Mouse (Mus musculus) thymus, adult 2 months (tissue): ENCODE results near the gene Lsm2. TPM values are rescaled to one million over a fixed set of nuclear protein-coding genes. Genes with fewer than 3 reads are reported as not detected.
"Not testable (repeated sequence)": the region's sequence is repeated elsewhere in the genome, so short reads cannot be mapped to it uniquely, and the experiment has no call there.

Experiments
- DNase-seq: peaks from one replicate; pipeline ENCODE4 v3.0.0; 2021
- H3K27ac ChIP-seq: fragments of 200-500 bp; 2 replicates; pipeline ENCODE4 v1.5.1; 2012; ENCODE audit warnings: low read length, control low read depth; ENCODE audit not compliant: control insufficient read depth, insufficient read depth
- H3K27me3 ChIP-seq: fragments of 200-500 bp; 2 replicates; pipeline ENCODE4 v1.6.1; 2012; ENCODE audit warnings: mild to moderate bottlenecking, low read length, moderate library complexity, mixed read lengths; ENCODE audit not compliant: control insufficient read depth, insufficient read depth
- H3K36me3 ChIP-seq: fragments of 200-500 bp; 2 replicates; pipeline ENCODE4 v1.6.1; 2012; ENCODE audit warnings: mild to moderate bottlenecking, low read length, moderate library complexity; ENCODE audit not compliant: control insufficient read depth, insufficient read depth
- H3K4me1 ChIP-seq: fragments of 200-500 bp; replicated peaks from 2 replicates; pipeline ENCODE4 v1.6.1; 2012; ENCODE audit warnings: low read length; ENCODE audit not compliant: control insufficient read depth, insufficient read depth
- H3K4me3 ChIP-seq: fragments of 200-500 bp; 2 replicates; pipeline ENCODE4 v1.5.1; 2012; ENCODE audit warnings: mild to moderate bottlenecking, low read length, control low read depth, moderate library complexity; ENCODE audit not compliant: control insufficient read depth, insufficient read depth
- CTCF ChIP-seq: fragments of 200-500 bp; IDR thresholded peaks from 2 replicates; pipeline ENCODE4 v1.5.1; 2012; ENCODE audit warnings: mild to moderate bottlenecking, control low read depth, low read length, moderate library complexity, borderline replicate concordance; ENCODE audit not compliant: control insufficient read depth, poor library complexity, insufficient read depth; ENCODE audit errors: extremely low read depth
- POLR2A ChIP-seq: fragments of 200-500 bp; IDR thresholded peaks from 2 replicates; pipeline ENCODE4 v1.6.1; 2012; ENCODE audit warnings: mild to moderate bottlenecking, low read length, control low read depth, moderate library complexity; ENCODE audit not compliant: control insufficient read depth, poor library complexity, insufficient read depth; ENCODE audit errors: extremely low read depth
- WGBS: fragments of 180-500 bp; shearing (Covaris S2); methylation state at CpG from one replicate; pipeline ENCODE4 v1.1.7; 2018; 5-methylcytosine and 5-hydroxymethylcytosine counted together
- polyA plus RNA-seq: library from polyadenylated mRNA; depleted of rRNA; stranded (reverse); fragments of >200 nt; gene quantifications from 2 replicates; pipeline ENCODE4 v1.2.3, GENCODE M21; 2012; rRNA removed

Gene Lsm2
- polyA plus RNA-seq, 1 experiment, result 207 TPM

DNA sequence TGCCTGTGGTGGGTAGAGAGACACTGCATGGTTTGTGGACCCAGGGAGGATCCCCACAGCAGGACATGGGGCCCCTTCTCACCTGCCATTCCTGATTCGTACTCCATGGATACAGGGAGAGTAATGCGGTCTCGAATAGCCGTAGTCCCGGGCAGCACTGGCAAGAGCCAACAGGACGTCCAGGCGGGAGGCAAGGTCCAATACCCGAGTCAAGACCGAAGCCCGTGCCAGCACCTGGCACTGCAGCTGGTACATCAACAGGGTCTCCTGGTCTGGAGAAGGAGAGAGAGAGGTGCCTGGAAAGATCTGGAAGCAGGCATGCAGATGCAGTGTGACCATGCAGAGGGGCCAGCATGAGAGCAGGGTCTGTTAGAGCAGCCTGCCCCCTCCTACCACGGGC lies 49.6 kb downstream of the Lsm2 start:
- no peaks in the 10 kb centered on the region for H3K36me3 ChIP-seq
- no peaks in the 10 kb centered on the region for H3K27me3 ChIP-seq
- peaks cover 38% of the 10 kb centered on the region for H3K4me1 ChIP-seq
- no peak overlapping the region for H3K4me3 ChIP-seq
- 95% methylated on average over 11 of the region's 11 CpGs for WGBS
- no peak for DNase-seq
- TF ChIP-seq POLR2A (no peak), CTCF (no peak)
- no peak overlapping the region for H3K27ac ChIP-seq

DNA sequence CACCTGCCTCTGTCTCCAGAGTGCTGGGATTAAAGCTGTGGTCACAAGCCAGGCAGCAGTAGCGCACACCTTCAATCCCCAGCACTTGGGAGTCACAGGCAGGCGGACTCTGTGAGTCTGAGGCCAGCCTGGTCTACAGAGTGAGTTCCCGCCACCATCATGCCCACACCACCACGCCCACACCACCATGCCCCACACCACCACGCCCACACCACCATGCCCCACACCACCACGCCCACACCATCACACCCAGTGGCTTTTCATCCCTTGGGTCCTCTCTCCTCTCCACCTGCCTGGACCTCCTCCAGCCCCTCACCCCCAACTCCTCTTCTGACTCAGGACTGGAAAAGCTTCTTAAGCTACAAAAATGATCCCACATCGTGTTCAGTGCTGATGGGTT lies 50.2 kb downstream of the Lsm2 start:
- Histone ChIP-seq H3K36me3 (no peaks in the 10 kb centered on the region), H3K27ac (no peak overlapping the region), H3K4me3 (no peak overlapping the region), H3K4me1 (peaks cover 35% of the 10 kb centered on the region), H3K27me3 (no peaks in the 10 kb centered on the region)
- no peak for DNase-seq
- TF ChIP-seq CTCF (no peak), POLR2A (no peak)
- 85% methylated on average over 7 of the region's 7 CpGs for WGBS

GRCm38 (mm10) chr17:35032323-35032870 lies 50.7 kb downstream of the Lsm2 start:
- no peaks in the 10 kb centered on the region for H3K27me3 ChIP-seq
- WGBS, result 80% methylated on average over 8 of the region's 8 CpGs
- peaks cover 32% of the 10 kb centered on the region for H3K4me1 ChIP-seq
- no peaks in the 10 kb centered on the region for H3K36me3 ChIP-seq
- no peak overlapping the region for H3K4me3 ChIP-seq
- TF ChIP-seq POLR2A (no peak), CTCF (no peak)
- DNase-seq, result no peak
- no peak overlapping the region for H3K27ac ChIP-seq

DNA sequence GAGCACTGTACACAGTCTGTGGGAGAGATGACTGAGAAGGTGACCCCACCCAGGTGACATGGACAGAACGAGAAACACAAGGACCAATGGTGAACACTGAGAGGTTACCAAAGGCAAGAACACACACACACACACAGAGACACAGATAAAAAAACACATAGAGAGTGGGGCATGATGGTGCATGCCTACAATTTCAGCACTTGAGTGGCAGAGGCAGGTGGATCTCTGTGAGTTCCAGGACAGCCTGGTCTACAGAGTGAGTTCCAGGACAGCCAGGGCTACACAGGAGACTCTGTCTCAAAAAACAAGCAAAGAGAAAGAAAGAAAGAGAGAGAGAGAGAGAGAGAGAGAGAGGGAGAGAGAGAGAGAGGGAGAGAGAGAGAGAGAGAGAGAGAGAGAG lies 52.0 kb downstream of the Lsm2 start:
- 79% methylated on average over 1 of the region's 1 CpGs for WGBS
- not testable (repeated sequence) for H3K36me3 ChIP-seq, H3K27me3 ChIP-seq, H3K4me3 ChIP-seq, H3K27ac ChIP-seq, DNase-seq
- peaks cover 22% of the 10 kb centered on the region for H3K4me1 ChIP-seq

GRCm38 (mm10) chr17:35034896-35035295 lies 53.2 kb downstream of the Lsm2 start:
- DNase-seq, result no peak
- H3K27ac ChIP-seq, result no peak overlapping the region
- H3K27me3 ChIP-seq, result no peaks in the 10 kb centered on the region
- no peak for TF ChIP-seq CTCF
- H3K36me3 ChIP-seq, result no peaks in the 10 kb centered on the region
- 69% methylated on average over 6 of the region's 6 CpGs for WGBS
- H3K4me3 ChIP-seq, result no peak overlapping the region
- H3K4me1 ChIP-seq, result peaks cover 10% of the 10 kb centered on the region

Other genes with a start within 250 kb of the Lsm2 start
- gene C4b, start 238.0 kb upstream of the Lsm2 start, polyA plus RNA-seq, result 11.8 and 15.2 TPM in 2 replicates
- 0.09 and 0.16 TPM in 2 replicates for gene Cyp21a1, start 177.3 kb upstream of the Lsm2 start, polyA plus RNA-seq
- gene Stk19, start 144.9 kb upstream of the Lsm2 start, polyA plus RNA-seq, result 62.2 and 80.8 TPM in 2 replicates
- gene Dxo, start 144.8 kb upstream of the Lsm2 start, polyA plus RNA-seq, result 95.7 and 115 TPM in 2 replicates
- gene Skiv2l, start 131.7 kb upstream of the Lsm2 start, polyA plus RNA-seq, result 209 TPM in 2 replicates
- 26.1 and 33.4 TPM in 2 replicates for gene Nelfe, start 131.5 kb upstream of the Lsm2 start, polyA plus RNA-seq
- 12.3 and 14.9 TPM in 2 replicates for gene Cfb, start 119.3 kb upstream of the Lsm2 start, polyA plus RNA-seq
- gene Zbtb12, start 102.4 kb upstream of the Lsm2 start, polyA plus RNA-seq, result 15.0 and 16.3 TPM in 2 replicates
- 0.03 TPM in 1 of 2 replicates, not detected in the other for gene Gm20547, start 99.8 kb upstream of the Lsm2 start, polyA plus RNA-seq
- gene C2, start 83.6 kb upstream of the Lsm2 start, polyA plus RNA-seq, result 12.9 and 18.4 TPM in 2 replicates
- gene Ehmt2, start 83.4 kb upstream of the Lsm2 start, polyA plus RNA-seq, result 372 and 380 TPM in 2 replicates
- 0.33 and 0.59 TPM in 2 replicates for gene Slc44a4, start 67.4 kb upstream of the Lsm2 start, polyA plus RNA-seq
- gene Neu1, start 50.6 kb upstream of the Lsm2 start, polyA plus RNA-seq, result 66.9 and 82.3 TPM in 2 replicates
- 22.7 and 26.5 TPM in 2 replicates for gene Hspa1b, start 22.6 kb upstream of the Lsm2 start, polyA plus RNA-seq
- not detected in 2 replicates for gene Gm20481, start 11.9 kb upstream of the Lsm2 start, polyA plus RNA-seq
- gene Hspa1a, start 9.7 kb upstream of the Lsm2 start, polyA plus RNA-seq, result 10.0 and 12.2 TPM in 2 replicates
- 0.06 and 0.28 TPM in 2 replicates for gene Hspa1l, start 9.2 kb upstream of the Lsm2 start, polyA plus RNA-seq
- 404 and 545 TPM in 2 replicates for gene Vars, start 19.1 kb downstream of the Lsm2 start, polyA plus RNA-seq
- 1.1 and 1.5 TPM in 2 replicates for gene Vwa7, start 34.7 kb downstream of the Lsm2 start, polyA plus RNA-seq
- 12.3 and 18.3 TPM in 2 replicates for gene Sapcd1, start 46.2 kb downstream of the Lsm2 start, polyA plus RNA-seq
- 15.5 and 20.0 TPM in 2 replicates for gene Msh5, start 64.9 kb downstream of the Lsm2 start, polyA plus RNA-seq
- 316 and 321 TPM in 2 replicates for gene Clic1, start 68.1 kb downstream of the Lsm2 start, polyA plus RNA-seq
- gene Ddah2, start 77.2 kb downstream of the Lsm2 start, polyA plus RNA-seq, result 54.0 and 55.3 TPM in 2 replicates
- 3.6 and 5.0 TPM in 2 replicates for gene Ly6g6c, start 83.5 kb downstream of the Lsm2 start, polyA plus RNA-seq
- 0.18 and 0.20 TPM in 2 replicates for gene Mpig6b, start 84.3 kb downstream of the Lsm2 start, polyA plus RNA-seq
- 2.3 and 3.4 TPM in 2 replicates for gene Ly6g6e, start 95.0 kb downstream of the Lsm2 start, polyA plus RNA-seq
- gene Ly6g6d, start 96.2 kb downstream of the Lsm2 start, polyA plus RNA-seq, result 0.59 and 1.5 TPM in 2 replicates
- gene Ly6g6f, start 103.7 kb downstream of the Lsm2 start, polyA plus RNA-seq, result 0.66 and 1.3 TPM in 2 replicates
- 191 and 202 TPM in 2 replicates for gene Abhd16a, start 107.4 kb downstream of the Lsm2 start, polyA plus RNA-seq
- 0.27 TPM in 1 of 2 replicates, not detected in the other for gene Ly6g5c, start 126.4 kb downstream of the Lsm2 start, polyA plus RNA-seq
- gene Ly6g5b, start 133.6 kb downstream of the Lsm2 start, polyA plus RNA-seq, result 5.9 and 8.3 TPM in 2 replicates
- 35.2 and 37.8 TPM in 2 replicates for gene Gpank1, start 139.6 kb downstream of the Lsm2 start, polyA plus RNA-seq
- 500 and 515 TPM in 2 replicates for gene Csnk2b, start 140.2 kb downstream of the Lsm2 start, polyA plus RNA-seq
- 12.9 and 16.0 TPM in 2 replicates for gene D17H6S53E, start 144.5 kb downstream of the Lsm2 start, polyA plus RNA-seq
- 0.55 and 0.85 TPM in 2 replicates for gene Apom, start 150.2 kb downstream of the Lsm2 start, polyA plus RNA-seq
- 411 TPM in 2 replicates for gene Bag6, start 153.3 kb downstream of the Lsm2 start, polyA plus RNA-seq
- 770 and 778 TPM in 2 replicates for gene Prrc2a, start 183.0 kb downstream of the Lsm2 start, polyA plus RNA-seq
- 5.4 and 8.9 TPM in 2 replicates for gene Aif1, start 194.2 kb downstream of the Lsm2 start, polyA plus RNA-seq
- 30.7 and 49.6 TPM in 2 replicates for gene Lst1, start 206.6 kb downstream of the Lsm2 start, polyA plus RNA-seq
- gene Ltb, start 212.6 kb downstream of the Lsm2 start, polyA plus RNA-seq, result 358 and 375 TPM in 2 replicates
- 11.3 and 11.4 TPM in 2 replicates for gene Tnf, start 220.1 kb downstream of the Lsm2 start, polyA plus RNA-seq
- gene Lta, start 223.5 kb downstream of the Lsm2 start, polyA plus RNA-seq, result 14.4 and 14.5 TPM in 2 replicates
- gene Gm16181, start 239.0 kb downstream of the Lsm2 start, polyA plus RNA-seq, result 0.29 TPM in 1 of 2 replicates, not detected in the other